Mouse (Mus musculus): ENCODE data around the gene Zfp597. TPM values are rescaled to one million over a fixed set of nuclear protein-coding genes. Genes with fewer than 3 reads are reported as not detected.

Zfp597 gene
- polyA plus RNA-seq (2014; fragmentation: Illumina TruSeq; extraction: RNeasy Lipid Tissue Mini Kit (QIAGEN cat#74804); ENCODE audit: insufficient read depth, low read depth, low replicate concordance): 6.5 TPM

DNA sequence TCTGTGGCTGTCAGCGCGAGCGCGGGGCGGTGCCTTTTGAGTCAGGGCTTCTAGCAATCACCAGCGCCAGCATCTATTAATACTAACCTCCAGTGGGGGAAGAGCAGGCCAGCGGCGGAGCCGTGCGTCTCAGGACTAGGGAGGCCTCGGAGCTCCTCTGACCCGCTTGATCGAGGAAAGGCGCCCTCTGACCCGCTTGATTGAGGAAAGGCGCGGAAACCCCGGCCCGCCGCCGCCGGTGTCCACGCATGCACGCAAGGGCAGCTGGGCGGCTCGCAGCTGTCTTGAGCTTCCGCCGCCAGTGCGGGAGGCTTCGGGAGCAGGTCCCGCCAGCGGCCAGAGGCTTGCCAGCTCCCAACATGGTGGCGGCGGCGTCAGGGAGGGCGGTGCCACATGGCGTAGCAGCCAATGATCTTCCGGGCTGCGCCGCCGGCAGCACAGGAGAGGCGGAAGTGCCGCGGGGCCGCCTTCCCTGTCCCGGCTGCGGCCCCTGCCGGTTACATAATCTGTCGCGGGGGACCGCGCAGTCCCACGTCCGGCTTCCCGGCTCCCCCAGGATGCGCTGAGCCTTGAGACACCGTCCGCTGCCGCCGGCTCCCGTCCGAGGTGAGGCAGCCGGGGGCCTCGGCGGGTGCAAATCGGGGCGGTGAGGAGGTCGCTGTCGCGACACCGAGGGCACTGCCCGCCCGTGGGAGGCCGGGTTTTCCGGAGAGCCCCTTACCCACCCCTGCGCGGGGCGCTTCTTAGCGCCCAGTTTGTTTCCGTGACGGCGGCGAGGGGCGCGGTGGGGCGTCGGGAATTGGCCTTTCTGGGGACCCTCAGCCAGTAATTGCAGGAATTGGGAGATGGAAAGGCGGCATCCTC lies at the start of gene Zfp597, which contains the start of gene Gm20695:
Gene Zfp597, minus strand, starts transcription at position 361 of the 864 bp plus-strand sequence.
Gene Gm20695, plus strand, starts transcription at position 448 of the 864 bp plus-strand sequence.

DNA sequence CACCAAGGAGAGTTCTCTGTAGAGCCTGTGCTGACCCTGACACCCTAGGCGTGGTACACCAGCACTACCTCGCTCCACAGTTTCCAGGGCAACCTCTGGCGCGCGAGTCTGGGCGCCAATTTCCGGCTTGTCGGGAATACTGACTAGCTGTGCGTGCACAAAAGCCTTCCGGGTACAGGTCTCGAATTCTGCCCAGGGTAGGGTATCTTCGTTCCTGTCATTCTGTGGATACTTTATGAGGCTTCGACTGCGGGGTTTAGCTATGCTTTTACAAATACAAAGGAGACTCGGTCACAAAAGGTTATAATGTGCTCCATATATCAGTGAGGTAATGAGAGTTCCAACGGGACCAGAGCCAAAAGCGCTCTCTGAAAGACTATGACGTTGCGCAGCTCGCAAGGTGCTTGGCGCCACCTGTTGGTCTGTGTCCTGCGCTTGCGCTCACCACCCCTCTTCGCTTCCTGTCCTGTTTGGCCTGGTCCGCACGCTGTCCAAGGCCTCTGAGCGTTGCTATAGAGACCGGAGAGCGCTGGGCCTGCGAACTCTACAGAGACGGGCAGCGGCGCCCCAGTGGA lies 24.3 kb upstream of the Zfp597 start, which contains the start of the genes 1700037C18Rik and Cluap1:
Gene 1700037C18Rik, minus strand, starts transcription at position 153 of the 575 bp plus-strand sequence.
Gene Cluap1, plus strand, starts transcription at position 265 of the 575 bp plus-strand sequence.

GRCm38 (mm10) chr16:3872216-3873047 lies 11.9 kb downstream of the Zfp597 start, which contains the start of gene Naa60:
TSS of gene Naa60 (plus strand) at chr16:3872375.

DNA sequence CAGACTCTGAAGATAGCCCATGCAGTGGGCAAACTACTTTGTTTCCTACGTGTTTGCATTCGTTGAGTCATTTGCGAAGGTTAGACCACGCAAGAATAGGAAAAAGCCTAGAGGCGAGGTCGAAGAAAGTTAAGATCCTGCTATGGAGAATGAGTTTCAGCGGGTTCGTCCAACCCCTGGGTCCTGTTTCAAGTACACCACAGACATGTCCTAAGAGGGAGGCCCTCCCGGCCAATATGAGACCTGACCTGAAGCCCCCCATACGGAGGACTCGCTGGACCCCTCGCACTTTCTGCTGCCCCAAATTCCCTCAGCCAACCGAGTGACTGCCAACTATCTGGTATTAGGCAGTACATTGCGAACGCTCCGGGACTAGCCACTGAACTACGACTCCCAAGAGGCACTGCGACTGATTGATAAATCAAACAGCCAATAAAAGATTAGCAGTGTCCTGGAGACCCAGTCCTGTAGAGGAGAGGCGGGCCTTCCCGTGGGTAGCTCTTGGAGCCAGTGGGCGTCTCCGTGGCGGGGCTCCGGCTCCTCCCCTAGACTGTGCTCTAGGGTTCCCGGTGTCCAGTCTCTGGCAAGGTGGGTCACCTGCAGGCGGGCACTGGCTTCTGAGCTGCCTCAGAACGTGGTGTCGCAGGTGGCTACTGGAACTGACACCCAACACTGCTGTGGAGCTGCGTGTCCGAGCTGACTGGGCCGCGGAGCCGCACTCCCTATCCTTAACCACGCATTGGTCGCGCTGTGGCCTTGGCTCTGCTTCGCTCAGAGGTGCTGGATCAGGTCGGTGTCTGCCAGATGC lies 37.4 kb downstream of the Zfp597 start, which contains the start of gene Zfp174:
Gene Zfp174, plus strand, starts transcription at position 558 of the 808 bp plus-strand sequence.

GRCm38 (mm10) chr16:3830588-3831109 lies 53.7 kb downstream of the Zfp597 start, which contains the start of gene Olfr15:
TSS of gene Olfr15 (plus strand) at chr16:3830878.

Other genes with a start within 250 kb of the Zfp597 start
- gene Mefv, start 166.5 kb downstream of the Zfp597 start, polyA plus RNA-seq (2014; fragmentation: Illumina TruSeq; extraction: RNeasy Lipid Tissue Mini Kit (QIAGEN cat#74804); ENCODE audit: insufficient read depth, low read depth, low replicate concordance): 0.71 TPM
- 11.0 TPM for gene Zfp263, start 140.5 kb downstream of the Zfp597 start, polyA plus RNA-seq (2014; fragmentation: Illumina TruSeq; extraction: RNeasy Lipid Tissue Mini Kit (QIAGEN cat#74804); ENCODE audit: insufficient read depth, low read depth, low replicate concordance)
- gene Olfr15, start 53.7 kb downstream of the Zfp597 start, polyA plus RNA-seq (2014; fragmentation: Illumina TruSeq; extraction: RNeasy Lipid Tissue Mini Kit (QIAGEN cat#74804); ENCODE audit: insufficient read depth, low read depth, low replicate concordance): not detected
- gene Zfp174, start 37.3 kb downstream of the Zfp597 start, polyA plus RNA-seq (2014; fragmentation: Illumina TruSeq; extraction: RNeasy Lipid Tissue Mini Kit (QIAGEN cat#74804); ENCODE audit: insufficient read depth, low read depth, low replicate concordance): 0.40 TPM
- 27.7 TPM for gene Naa60, start 12.2 kb downstream of the Zfp597 start, polyA plus RNA-seq (2014; fragmentation: Illumina TruSeq; extraction: RNeasy Lipid Tissue Mini Kit (QIAGEN cat#74804); ENCODE audit: insufficient read depth, low read depth, low replicate concordance)
- gene Gm20695, start 87 bp upstream of the Zfp597 start, polyA plus RNA-seq (2014; fragmentation: Illumina TruSeq; extraction: RNeasy Lipid Tissue Mini Kit (QIAGEN cat#74804); ENCODE audit: insufficient read depth, low read depth, low replicate concordance): 0.39 TPM
- 15.3 TPM for gene 1700037C18Rik, start 24.1 kb upstream of the Zfp597 start, polyA plus RNA-seq (2014; fragmentation: Illumina TruSeq; extraction: RNeasy Lipid Tissue Mini Kit (QIAGEN cat#74804); ENCODE audit: insufficient read depth, low read depth, low replicate concordance)
- gene Cluap1, start 24.2 kb upstream of the Zfp597 start, polyA plus RNA-seq (2014; fragmentation: Illumina TruSeq; extraction: RNeasy Lipid Tissue Mini Kit (QIAGEN cat#74804); ENCODE audit: insufficient read depth, low read depth, low replicate concordance): 17.5 TPM
- 1.00 TPM for gene Nlrc3, start 92.1 kb upstream of the Zfp597 start, polyA plus RNA-seq (2014; fragmentation: Illumina TruSeq; extraction: RNeasy Lipid Tissue Mini Kit (QIAGEN cat#74804); ENCODE audit: insufficient read depth, low read depth, low replicate concordance)
- gene Slx4, start 119.2 kb upstream of the Zfp597 start, polyA plus RNA-seq (2014; fragmentation: Illumina TruSeq; extraction: RNeasy Lipid Tissue Mini Kit (QIAGEN cat#74804); ENCODE audit: insufficient read depth, low read depth, low replicate concordance): 5.6 TPM
- gene Dnase1, start 152.4 kb upstream of the Zfp597 start, polyA plus RNA-seq (2014; fragmentation: Illumina TruSeq; extraction: RNeasy Lipid Tissue Mini Kit (QIAGEN cat#74804); ENCODE audit: insufficient read depth, low read depth, low replicate concordance): not detected
- gene Trap1, start 193.3 kb upstream of the Zfp597 start, polyA plus RNA-seq (2014; fragmentation: Illumina TruSeq; extraction: RNeasy Lipid Tissue Mini Kit (QIAGEN cat#74804); ENCODE audit: insufficient read depth, low read depth, low replicate concordance): 39.3 TPM

Data from lung, adult 10 weeks (tissue).